Mouse (Mus musculus) E14TG2a.4 (cell line): ENCODE measurements around the gene Dact3.

Experiments
- CTCF ChIP-seq: conservative IDR thresholded peaks from 2 replicates; pipeline ENCODE4 v1.5.1; 2014; ENCODE audit warnings: low read length
- NANOG ChIP-seq: IDR thresholded peaks from 2 replicates; pipeline ENCODE4 v1.6.1; 2014; ENCODE audit warnings: borderline replicate concordance, low read length, mixed read lengths

GRCm38 (mm10) chr7:16851636-16852035 lies 23.5 kb upstream of the Dact3 start:
- TF ChIP-seq CTCF = no peak
- TF ChIP-seq NANOG = no peak
